Mouse (Mus musculus) G1E-ER4 (cell line): Measurements from ENCODE around the gene Gng12. TPM values are rescaled to one million over a fixed set of nuclear protein-coding genes. Genes with fewer than 3 reads are reported as not detected.

Source experiments
- GATA1 ChIP-seq: IDR thresholded peaks from one replicate; pipeline ENCODE4 v1.8.0; 2012; ENCODE audit warnings: low read length, inconsistent platforms
- polyA plus RNA-seq: library from polyadenylated mRNA; stranded (reverse); fragments of >175 nt; gene quantifications from 2 replicates; pipeline ENCODE4 v1.2.3, GENCODE M21; 2012

Gene Gng12
- polyA plus RNA-seq, 1 experiment = not detected

DNA sequence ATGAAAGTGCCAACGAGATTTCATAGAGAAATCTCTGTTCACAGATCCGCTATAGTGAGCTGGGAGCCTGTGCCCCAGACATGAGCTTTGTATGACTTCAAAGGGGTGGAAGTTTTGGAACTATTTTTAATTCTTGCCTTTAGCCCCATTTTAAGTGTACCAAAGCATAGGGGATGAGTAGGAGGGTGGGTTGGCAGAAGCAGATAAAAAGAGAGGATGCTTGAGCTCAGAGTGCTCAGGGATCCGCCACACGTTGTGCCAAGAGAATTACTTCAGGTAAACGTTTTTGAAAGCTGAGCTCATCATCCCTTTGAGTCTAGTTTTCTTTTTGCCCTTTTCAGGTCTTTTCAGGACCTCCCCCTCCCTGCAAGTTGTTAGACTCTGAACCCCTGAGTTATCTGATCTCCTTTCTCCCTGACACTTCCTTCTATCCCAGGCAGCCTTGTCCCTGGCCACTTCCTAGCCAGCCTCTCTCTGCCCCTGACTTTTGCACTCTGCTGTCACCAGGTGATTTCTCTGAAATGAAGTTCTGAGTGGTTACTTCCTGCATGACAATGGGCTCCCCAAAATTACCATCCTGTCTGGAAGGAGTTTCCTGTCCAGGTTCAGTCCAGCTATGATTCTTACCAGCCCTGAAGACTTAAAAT, 12.3 kb downstream of the Gng12 start:
- TF ChIP-seq GATA1 = no peak

DNA sequence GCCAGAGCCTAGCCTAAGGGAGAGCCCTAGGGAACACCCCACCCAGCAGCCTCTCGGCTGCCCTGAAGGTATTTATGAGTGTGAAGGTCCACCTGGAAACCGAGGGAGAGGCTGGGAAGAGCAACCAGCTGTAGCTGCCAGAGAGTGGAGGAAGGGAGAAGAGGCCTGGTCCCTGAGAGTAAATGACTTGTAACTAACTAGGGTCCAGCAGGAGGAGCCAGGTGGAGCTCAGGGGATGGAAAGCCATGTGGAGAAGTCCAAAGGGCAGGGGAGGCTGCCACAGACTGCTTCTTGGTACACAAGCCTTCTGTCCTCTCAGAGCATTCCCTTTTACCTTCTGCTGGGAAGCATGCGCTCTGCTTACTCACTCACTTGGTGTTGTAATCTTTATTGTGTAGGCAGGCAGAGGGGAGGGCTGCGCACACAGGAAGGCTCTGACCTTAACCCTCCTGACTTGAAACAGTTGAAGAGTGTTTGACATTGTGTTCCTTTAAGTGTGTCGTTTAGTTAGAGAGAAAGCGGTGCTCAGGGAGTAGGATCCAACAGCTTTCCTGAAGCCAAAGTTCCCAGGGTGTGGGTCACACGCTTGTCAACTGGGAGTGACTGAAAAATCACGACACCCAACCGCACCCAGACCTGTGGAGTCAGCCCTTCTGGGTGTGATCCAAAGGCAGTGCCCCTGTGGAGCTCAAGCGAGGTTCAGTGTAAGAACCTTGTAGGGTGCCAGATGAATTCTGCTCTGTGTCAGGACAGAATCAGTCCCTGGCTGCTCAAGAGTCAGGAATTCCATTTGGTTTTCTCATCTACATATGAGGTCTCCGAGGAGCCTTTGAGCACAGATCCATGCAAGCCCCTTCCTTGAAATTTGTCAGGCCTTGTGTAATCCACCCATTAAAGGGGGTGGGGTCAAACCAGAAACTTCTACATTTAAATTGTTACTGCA, 14.6 kb downstream of the Gng12 start:
- no peak for TF ChIP-seq GATA1

DNA sequence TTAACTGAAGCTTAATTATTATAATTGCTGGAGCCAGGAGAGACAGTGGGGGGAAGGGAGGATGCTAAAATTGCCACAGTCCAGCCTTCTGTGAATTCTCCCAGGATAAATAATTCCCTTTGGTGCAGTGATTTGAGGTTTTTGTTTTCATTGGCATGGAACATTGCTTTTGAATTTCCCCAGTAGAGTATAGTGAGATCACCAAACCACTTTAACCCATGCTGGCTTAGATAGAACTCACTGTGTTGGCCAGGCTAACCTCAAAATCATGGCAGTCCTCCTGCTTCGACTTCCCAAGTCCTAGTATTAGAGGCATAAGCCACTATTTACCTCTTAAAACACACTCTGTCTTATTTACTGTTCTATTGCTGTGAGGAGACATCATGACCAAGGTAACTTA, 17.2 kb downstream of the Gng12 start:
- no peak for TF ChIP-seq GATA1

DNA sequence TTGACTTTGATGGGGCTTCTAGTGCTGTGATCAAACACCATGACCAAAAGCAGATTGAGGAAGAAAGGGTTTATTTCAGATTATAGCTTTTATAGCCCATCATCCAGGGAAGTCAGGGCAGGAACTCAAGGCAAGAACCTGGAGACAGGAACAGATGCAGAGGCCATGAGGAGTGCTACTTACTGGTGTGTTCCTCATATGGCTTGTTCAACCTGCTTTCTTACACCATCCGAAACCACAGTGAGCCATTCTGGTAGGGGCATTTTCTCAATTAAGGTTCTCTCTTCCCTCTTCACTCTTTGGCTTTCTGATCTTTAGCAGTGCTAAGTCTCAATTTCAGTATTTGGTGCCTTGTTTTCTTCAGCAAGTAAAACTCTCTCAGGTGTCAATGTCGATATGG, 19.4 kb downstream of the Gng12 start:
- TF ChIP-seq GATA1 = no peak

DNA sequence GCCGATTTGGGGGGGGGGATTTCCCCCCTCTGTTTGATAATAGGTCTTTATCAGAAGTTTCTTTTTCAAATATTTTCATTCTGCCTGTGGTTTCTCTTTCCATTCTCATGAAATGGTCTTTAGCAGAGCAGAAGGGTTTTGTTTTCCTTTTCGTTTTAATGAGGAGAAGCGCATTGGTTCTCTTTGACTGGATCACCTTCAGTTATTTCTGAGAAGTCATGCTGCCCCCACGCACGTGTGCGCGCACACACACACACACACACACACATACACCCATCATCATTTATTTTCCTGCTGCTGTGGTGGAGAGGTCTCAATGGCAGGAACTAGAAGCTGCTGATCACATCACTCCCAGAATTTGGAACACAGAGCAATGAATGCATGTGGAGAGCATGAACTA, 20.8 kb downstream of the Gng12 start:
- TF ChIP-seq GATA1 = no peak

DNA sequence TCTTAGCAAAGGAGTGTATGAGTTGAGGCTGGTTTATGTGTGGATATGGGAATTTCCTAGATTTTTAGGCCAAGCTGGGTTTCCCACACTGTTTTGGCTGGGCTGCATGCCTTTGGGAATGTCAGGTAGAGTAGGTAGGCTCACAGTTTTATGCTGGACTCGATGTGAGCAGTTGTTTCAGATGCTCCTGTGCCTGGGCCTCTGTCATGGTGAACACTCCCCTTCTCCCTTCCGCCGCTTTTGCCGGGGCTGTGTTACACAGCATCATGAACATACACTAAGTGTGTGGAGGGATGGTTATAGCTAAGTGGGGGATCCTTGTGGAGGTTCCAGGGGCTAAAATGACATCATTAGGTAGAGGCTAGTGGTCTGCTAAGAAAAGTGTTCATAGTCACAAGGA, 24.6 kb downstream of the Gng12 start:
- no peak for TF ChIP-seq GATA1

DNA sequence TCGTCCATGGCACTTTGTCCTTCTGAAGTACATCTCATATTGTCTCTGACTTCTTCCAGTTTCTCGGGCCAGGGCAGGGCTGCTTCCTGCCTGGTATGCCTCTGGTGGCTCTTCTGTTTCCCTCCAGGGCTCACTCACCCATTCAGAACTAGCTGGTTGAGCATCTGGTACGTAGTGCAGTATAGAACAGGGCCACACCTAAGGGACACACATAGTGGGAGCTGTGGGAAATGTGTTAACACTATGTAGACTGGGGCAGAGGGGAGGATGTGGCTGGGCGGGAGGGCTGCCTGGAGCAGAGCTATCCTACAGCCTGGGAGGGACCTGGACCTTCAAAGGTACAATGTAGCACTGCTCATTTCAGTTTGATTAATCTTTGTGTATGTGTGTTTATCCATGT, 25.6 kb downstream of the Gng12 start:
- no peak for TF ChIP-seq GATA1

DNA sequence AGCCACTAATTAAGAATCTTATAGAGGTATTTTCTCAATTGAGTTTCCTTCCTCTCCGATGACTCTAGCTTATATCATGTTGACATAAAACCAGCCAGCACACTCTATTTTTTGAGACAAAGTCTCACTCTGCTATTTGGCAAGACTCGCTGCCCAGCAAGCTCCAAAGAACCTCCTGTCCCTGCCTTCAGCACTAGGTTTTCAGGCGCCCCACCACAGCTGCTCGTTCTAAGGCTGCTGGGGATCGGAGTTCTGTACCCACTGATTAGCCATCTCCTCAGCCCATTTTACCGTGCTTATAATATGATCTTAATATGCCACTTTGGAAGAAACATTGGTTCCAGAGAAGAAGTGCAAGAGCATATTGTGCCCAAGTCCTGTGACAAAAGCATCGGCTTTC, 26.3 kb downstream of the Gng12 start:
- TF ChIP-seq GATA1 = no peak

DNA sequence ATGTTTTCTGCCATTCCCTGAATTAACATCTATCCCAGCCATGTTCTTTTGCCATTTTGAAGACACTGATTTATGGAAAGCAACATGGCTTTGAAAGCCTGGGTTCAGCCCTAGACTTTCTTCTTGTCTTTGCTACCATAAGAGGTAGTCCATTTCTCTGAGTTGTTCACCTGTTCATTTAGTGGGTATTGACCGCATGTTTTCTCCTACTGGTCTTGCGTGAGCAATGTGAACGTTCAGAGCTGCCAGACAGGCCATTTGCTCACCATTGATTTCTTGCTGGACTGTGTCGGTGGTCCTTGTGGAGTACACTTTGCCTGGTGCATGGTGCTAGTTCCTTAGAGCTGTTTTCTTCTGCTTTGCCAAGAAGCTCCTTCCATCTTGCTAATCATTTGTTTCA, 27.7 kb downstream of the Gng12 start:
- TF ChIP-seq GATA1 = no peak

DNA sequence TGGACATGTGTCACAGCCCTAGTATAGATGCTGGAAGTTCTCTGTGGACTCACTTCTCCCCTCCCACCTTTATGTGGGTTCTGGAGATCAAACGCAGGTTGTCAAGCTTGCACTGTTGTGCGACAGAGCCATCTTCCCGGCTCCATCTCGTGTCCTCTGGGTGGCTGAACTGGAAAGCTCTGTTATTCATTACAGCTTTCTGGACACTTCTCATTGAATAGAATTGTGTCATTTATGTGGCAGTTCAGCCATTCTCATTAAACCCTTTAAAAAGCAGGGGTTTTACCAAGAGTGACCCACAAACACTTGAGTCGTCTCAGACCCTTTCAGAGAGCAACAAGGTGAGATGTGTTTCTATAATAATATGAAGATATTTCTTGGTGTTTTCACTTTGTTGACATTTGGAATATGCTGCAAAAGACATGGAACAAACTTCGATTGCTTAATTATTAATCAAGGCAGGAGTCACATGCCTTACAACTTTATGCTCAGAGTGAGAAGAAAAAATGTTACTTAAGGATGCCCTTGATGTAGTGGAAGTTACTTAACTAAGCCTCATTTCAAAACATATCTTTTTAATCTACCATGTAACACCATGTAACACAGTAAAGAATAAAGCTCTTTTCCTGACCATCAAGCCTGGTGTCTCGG, 28.2 kb downstream of the Gng12 start:
- TF ChIP-seq GATA1 = no peak

DNA sequence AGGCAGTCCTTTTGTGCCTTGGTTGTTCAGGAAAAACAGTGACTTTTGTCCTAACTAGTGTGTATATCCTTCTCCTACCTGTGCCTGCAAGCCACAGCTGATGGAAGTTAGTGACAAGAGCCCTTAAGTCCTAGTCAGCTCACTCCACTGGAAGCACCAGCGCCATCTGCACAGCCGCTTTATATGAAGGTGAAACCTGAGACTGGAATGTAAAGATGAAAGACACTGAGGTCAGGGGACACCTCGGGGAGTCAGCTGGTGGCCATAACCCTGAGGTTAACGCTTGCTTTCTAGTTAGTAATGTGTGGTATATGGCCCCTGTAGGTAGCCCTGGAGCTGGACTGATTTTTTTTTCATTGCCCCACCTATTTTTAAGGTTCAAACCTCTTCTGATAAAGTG, 30.1 kb downstream of the Gng12 start:
- TF ChIP-seq GATA1 = no peak

DNA sequence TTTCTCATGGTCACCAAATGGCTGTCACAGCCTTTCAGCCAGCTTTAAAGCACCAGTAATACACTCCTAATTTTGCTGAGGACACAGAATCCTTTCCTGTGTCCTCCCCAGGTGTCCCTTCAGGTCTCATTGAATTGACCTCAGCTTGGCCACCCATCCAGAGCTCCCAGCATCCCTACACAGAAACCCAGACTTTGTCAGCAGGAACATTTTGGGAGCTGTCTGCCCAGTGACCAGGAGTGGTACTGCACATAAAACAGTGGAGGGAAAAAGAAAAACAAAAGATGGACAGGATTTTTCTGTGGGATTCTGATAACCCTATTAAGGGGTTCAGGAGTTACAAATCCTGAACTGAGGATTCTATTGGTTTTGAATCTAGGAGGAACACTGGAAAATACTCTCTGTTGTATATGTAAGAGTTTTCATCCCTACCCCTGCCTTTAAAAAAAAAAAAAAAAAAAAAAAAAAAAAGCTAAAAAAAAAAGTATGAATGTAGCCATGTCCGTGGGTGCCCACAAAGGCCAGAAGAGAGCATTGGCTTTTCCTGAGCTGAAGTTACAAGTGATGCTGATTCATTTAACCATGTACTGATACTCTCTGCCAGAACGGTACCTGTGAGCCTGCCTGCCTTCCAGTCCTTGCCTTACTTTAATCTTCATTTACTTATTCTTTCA, 32.9 kb downstream of the Gng12 start:
- no peak for TF ChIP-seq GATA1

DNA sequence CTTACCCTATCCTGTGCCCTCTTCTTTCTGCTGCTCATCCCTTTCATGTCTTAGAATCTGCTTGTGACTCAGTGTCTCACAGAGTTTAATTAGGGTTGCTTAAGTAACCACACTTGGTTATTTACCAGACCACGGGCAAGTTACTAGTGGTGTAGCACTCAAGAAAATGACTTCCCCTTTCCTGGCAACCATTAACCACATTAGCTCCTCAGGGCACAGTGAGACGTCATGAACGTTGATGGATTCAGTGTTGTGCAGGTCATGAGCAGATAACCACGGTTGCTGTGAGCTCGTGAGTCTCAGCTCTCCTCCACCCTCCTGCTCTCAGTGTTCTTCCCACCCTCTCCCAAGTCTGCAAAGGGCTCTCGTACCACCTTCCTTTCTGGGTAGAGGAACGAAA, 33.5 kb downstream of the Gng12 start:
- TF ChIP-seq GATA1 = no peak

DNA sequence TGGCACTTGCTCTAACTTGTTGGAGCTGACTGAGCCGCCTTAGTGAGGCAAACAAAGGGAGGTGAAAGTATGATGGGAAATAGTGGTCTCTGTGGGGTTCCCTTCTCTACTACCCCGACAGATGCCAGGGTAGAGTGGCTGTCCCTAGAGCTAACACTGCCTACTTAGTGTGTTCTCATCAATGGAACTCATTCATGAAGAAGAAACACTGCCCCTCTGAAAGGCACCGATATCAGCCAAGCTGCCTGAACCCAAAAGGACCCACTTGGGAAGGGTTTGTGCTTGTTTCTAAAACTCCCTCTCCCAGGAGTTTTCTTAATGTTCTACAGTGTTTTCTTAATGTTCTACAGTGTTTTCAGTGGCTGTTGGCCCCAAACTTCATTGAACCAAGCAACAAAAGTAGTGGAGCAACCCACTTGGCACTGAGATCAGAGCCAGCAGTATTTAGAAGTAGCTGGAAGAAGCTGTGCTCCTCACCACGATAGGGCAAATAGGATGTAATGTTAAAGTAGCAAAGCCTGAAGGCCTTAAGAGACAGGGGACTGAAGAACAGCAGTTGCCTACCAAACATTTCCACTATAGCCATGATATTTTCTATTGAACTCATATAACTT, 36.1 kb downstream of the Gng12 start:
- no peak for TF ChIP-seq GATA1

DNA sequence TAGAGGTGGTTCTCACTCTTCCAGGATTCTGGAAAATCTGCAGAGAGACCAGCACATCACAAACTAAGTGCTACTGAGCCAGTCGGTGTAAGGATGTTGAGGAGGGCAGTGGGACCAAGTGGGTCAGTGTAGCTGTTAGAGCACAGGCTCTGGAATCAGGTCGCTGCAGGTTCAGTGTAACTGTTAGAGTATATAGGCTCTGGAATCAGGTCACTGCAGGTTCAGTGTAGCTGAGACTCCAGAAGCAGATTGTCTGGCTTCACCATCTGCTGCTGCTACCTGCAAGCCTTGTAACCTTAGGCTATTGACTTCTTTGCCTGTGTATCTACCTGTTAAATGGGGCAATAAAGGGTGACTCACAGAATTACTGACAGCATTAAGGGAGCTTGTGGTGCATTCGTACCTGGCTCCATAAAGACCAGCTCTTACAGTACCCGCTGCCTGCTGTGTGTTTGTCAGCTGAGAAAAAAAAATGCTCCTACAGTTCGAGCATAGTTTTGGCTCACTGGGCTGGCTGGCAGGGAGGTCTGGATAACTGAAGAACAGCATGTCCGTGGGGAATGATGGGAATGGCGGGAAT, 44.5 kb downstream of the Gng12 start:
- no peak for TF ChIP-seq GATA1
